Mouse (Mus musculus) neural tube, embryonic 15.5 days (tissue): ENCODE results near the gene Grn. TPM values are rescaled to one million over a fixed set of nuclear protein-coding genes. Genes with fewer than 3 reads are reported as not detected.

ENCODE experiments used
- ATAC-seq: fragments of 200-750 bp; cut with Nextera tagmentation; 2 replicates; pipeline ENCODE4 v1.8.0; 2017; ENCODE audit warnings: mild to moderate bottlenecking, moderate TSS enrichment, moderate library complexity; ENCODE audit not compliant: low FRiP score
- H3K27ac ChIP-seq: fragments of 300-500 bp; sonication (generic); replicated peaks from 2 replicates; pipeline ENCODE4 v1.5.1; 2015; ENCODE audit warnings: mild to moderate bottlenecking, inconsistent platforms
- H3K27me3 ChIP-seq: fragments of 300-500 bp; sonication (generic); replicated peaks from 2 replicates; pipeline ENCODE4 v1.6.1; 2015; ENCODE audit warnings: inconsistent platforms
- H3K36me3 ChIP-seq: fragments of 300-500 bp; sonication (generic); 2 replicates; pipeline ENCODE4 v1.6.1; 2015; ENCODE audit warnings: inconsistent platforms
- H3K4me1 ChIP-seq: fragments of 300-500 bp; sonication (generic); 2 replicates; pipeline ENCODE4 v1.6.1; 2015; ENCODE audit warnings: inconsistent platforms
- H3K4me2 ChIP-seq: fragments of 300-500 bp; sonication (generic); 2 replicates; pipeline ENCODE4 v1.6.1; 2015; ENCODE audit warnings: inconsistent platforms, mild to moderate bottlenecking, moderate library complexity
- H3K4me3 ChIP-seq: fragments of 300-500 bp; sonication (generic); replicated peaks from 2 replicates; pipeline ENCODE4 v1.5.1; 2015; ENCODE audit warnings: mild to moderate bottlenecking, inconsistent platforms
- H3K9ac ChIP-seq: fragments of 300-500 bp; sonication (generic); replicated peaks from 2 replicates; pipeline ENCODE4 v1.6.1; 2015; ENCODE audit warnings: mild to moderate bottlenecking, inconsistent platforms
- H3K9me3 ChIP-seq: fragments of 300-500 bp; sonication (generic); replicated peaks from 2 replicates; pipeline ENCODE4 v1.6.1; 2016; ENCODE audit warnings: inconsistent platforms
- WGBS: fragments of 180-500 bp; shearing (Covaris S2); methylation state at CpG from one replicate; pipeline ENCODE4 v1.1.7; 2015; ENCODE audit warnings: mixed read lengths; 5-methylcytosine and 5-hydroxymethylcytosine counted together
- polyA plus RNA-seq: library from polyadenylated mRNA; unstranded; fragments of >200 nt; fragmentation: Nextera tagmentation; extraction: Ambion mirVana; gene quantifications from 2 replicates; pipeline ENCODE4 v1.2.1, GENCODE M21; 2015

Grn gene
- polyA plus RNA-seq, 1 experiment from 2014 or later: 92.1 TPM

DNA sequence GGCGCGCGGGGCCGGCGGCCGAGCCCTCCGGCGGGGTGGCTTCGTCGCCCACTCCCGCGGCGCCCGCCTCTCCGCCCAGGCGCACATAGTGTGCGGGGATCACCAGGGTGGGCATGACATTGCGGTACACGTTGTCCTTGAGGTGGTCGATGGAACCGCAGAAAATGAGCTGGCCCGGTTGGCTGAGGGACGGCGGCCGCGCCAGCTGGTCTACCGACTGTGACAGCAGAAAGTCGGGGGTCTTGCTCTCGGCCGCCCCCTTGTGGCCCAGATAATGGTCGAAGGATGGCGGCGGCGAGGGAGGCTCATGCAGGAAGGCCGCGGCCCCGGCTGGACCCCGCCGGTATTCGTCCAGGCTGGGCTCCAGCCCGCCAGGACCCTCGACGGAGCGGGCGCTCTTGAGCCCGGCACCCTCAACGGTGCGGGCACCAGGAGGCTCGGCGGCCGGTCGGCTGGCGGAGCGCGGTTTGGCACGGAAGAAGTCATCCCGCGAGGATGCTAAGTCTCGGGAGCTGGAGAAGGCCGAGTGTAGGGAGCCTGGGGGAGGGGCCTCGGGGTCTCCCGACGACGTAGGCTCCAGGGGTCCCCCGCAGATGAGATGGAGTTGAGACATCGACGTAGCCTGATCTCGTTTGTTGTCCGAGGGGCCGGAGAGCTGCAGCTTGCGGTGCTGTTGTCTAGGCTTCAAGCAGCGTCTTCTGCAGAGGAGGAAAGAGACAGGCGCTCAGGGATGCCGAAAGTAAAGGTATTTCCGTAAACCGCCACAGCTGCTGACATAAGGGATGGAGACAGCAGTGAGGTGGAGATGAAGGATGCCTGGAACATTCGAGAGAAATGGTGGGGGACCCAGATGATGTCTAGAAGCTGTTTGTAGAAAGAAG, 8.3 kb downstream of the Grn start:
- Histone ChIP-seq H3K4me2 (peak overlapping the region; percentile 57), H3K9ac (peak overlapping the region; percentile 43; the same call in 1 of the 2 replicates), H3K27ac (peak overlapping the region; percentile 38), H3K9me3 (no peaks in the 10 kb centered on the region), H3K27me3 (no peaks in the 10 kb centered on the region), H3K4me3 (peak overlapping the region; percentile 33), H3K36me3 (peaks cover 76% of the 10 kb centered on the region), H3K4me1 (peaks cover 40% of the 10 kb centered on the region)
- 10% methylated on average over 77 of the region's 77 CpGs for WGBS
- 0 out of 2 replicates have a peak, but pooled peaks have one; percentile 9 for ATAC-seq

DNA sequence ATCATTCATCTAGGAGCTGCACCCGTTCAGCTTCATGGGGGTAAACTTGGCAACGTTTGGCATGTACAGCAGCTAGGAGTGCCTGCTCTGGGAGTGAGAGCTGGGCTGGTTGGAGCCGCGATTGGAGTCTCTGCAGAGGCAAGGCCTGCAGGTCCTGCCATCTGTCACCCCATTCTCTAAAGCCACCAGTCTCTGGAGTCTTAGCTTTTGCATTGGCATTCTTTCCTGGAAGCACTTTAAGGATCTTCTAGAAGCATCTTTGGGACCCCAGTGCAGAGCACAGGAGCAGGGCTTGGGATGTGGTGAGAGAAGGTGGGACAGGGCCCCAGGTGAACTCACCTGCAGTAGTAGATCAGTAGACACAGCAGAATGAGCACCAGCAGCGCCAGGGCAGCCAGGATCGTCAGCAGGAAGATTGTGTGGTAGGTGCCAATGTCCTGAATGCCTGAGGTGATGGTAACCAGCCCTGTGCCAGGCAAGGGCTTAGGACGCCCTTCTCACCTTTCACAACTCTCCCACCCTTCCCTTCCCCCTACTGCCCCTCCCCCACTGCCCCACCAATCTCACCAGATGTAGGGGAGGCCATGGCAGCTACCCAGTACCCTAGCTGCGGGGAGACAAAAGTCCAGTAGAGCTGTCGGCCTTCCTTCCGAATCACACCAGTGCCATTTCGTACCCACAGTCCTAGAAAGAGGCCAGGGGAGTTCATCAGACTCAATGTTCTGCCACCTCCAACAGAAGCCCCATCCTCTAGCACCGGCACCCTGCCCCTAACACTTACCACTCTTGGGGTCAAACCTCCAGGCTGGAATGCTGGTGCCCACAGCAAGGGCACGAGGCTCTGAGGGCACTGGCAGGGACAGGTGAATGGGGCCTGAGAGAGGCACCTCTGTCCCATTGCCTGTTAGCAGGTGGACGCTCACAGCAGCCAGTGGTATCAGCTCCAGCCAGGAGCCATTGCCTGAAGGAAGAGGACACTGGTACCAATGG, 9.3 kb downstream of the Grn start:
- Histone ChIP-seq H3K27me3 (no peaks in the 10 kb centered on the region), H3K9ac (no peak overlapping the region), H3K36me3 (peaks cover 77% of the 10 kb centered on the region), H3K27ac (no peak overlapping the region), H3K4me2 (no peak overlapping the region), H3K4me3 (no peak overlapping the region), H3K4me1 (peaks cover 40% of the 10 kb centered on the region), H3K9me3 (no peaks in the 10 kb centered on the region)
- no peak for ATAC-seq
- 73% methylated on average over 14 of the region's 14 CpGs for WGBS

DNA sequence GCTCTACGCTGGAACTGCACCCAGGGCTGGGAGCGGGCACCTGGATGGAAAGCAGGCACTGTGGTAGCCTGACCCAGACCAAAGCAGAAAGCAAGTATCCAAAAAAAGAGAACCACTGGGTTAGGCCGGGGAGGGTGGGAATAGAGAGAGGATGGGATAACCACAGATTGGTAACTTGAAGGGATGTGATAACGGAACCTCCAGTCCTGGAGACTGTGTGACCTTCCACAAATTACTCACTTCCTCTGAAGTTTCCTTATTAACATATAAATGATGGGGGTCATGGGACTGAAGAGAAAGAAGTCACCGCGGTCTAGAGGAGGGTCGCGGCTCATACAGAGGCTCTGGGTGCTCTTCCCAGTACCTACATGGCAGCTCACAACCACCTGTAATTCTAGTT, 10.1 kb downstream of the Grn start:
- H3K27me3 ChIP-seq: no peaks in the 10 kb centered on the region
- H3K9ac ChIP-seq: no peak overlapping the region
- H3K4me1 ChIP-seq: peaks cover 46% of the 10 kb centered on the region
- 81% methylated on average over 8 of the region's 8 CpGs for WGBS
- H3K4me2 ChIP-seq: no peak overlapping the region
- no peak for ATAC-seq
- no peak overlapping the region for H3K27ac ChIP-seq
- no peak overlapping the region for H3K4me3 ChIP-seq
- H3K9me3 ChIP-seq: no peaks in the 10 kb centered on the region
- peaks cover 69% of the 10 kb centered on the region for H3K36me3 ChIP-seq

DNA sequence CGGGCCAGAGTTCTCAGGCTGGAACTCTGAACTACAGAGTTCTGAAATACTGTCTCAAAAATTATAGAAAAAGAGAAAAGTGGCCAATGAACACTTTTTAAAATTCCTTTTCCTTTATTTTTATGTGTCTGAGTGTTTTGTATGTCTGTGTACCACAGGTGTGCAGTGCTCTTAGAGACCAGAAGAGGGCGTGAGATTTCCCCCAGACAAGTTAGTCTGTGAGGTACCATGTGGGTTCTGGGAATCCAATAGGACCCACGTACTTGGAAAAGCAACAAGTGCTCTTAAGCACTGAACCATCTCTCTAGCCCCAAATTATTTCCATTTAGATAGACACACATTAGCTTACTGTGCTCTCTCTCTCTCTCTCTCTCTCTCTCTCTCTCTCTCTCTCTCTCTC, 11.3 kb downstream of the Grn start:
- H3K9ac ChIP-seq: no peak overlapping the region
- 78% methylated on average over 3 of the region's 3 CpGs for WGBS

DNA sequence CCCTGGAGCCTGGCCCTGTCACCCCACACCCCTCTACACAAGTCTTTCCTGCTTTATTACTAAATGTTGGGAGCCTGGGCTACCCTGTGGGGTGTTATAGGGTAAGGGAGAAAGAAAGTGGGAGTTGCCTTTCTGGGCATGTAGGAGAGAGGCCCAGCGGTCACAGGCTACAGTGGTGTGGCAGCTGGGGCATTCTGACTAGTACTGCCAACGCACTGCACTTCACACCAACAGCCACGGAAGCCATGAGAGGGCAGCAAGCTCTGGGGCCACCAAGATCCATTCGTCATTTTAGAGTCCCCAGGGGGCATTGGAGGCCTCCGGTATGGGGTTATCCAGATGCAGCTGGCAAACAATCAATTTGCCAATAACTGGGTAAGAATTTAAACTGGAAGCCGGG, 12.0 kb downstream of the Grn start:
- 68% methylated on average over 6 of the region's 6 CpGs for WGBS
- H3K4me1 ChIP-seq: peaks cover 52% of the 10 kb centered on the region
- no peak overlapping the region for H3K27ac ChIP-seq
- H3K4me2 ChIP-seq: no peak overlapping the region
- no peak overlapping the region for H3K4me3 ChIP-seq
- H3K36me3 ChIP-seq: peaks cover 53% of the 10 kb centered on the region
- no peaks in the 10 kb centered on the region for H3K9me3 ChIP-seq
- no peak for ATAC-seq
- no peaks in the 10 kb centered on the region for H3K27me3 ChIP-seq
- no peak overlapping the region for H3K9ac ChIP-seq

More for the DNA sequence above, 11.3 kb downstream of the Grn start:
- H3K4me2 ChIP-seq: no peak overlapping the region
- no peak for ATAC-seq
- no peak overlapping the region for H3K4me3 ChIP-seq
- H3K36me3 ChIP-seq: peaks cover 58% of the 10 kb centered on the region
- H3K27ac ChIP-seq: no peak overlapping the region
- H3K9me3 ChIP-seq: no peaks in the 10 kb centered on the region
- peaks cover 54% of the 10 kb centered on the region for H3K4me1 ChIP-seq
- no peaks in the 10 kb centered on the region for H3K27me3 ChIP-seq

DNA sequence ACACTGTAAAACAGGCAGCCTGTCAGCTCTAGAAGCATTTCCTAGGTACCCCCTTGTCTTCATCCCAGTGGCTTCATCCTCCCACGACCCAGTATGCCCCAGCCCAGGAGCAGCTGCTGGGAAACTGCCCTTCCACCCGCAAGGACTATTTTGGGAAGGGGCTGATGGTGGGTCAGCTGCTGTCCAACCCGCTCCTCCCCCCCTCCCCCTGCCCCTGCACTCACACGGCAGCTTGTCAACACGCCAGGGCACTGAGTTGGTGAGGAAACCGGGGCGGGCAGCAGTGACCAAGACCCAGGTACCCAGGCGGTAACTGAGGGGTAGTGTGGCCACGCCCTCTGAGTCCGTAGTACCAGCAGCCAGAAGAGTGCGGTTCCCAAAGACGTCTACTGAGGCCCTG, 13.6 kb downstream of the Grn start:
- Histone ChIP-seq H3K9me3 (no peaks in the 10 kb centered on the region), H3K9ac (no peak overlapping the region), H3K4me3 (no peak overlapping the region), H3K36me3 (peaks cover 48% of the 10 kb centered on the region), H3K27me3 (no peaks in the 10 kb centered on the region), H3K27ac (no peak overlapping the region), H3K4me1 (peaks cover 48% of the 10 kb centered on the region), H3K4me2 (no peak overlapping the region)
- ATAC-seq: no peak
- WGBS: 63% methylated on average over 12 of the region's 12 CpGs

DNA sequence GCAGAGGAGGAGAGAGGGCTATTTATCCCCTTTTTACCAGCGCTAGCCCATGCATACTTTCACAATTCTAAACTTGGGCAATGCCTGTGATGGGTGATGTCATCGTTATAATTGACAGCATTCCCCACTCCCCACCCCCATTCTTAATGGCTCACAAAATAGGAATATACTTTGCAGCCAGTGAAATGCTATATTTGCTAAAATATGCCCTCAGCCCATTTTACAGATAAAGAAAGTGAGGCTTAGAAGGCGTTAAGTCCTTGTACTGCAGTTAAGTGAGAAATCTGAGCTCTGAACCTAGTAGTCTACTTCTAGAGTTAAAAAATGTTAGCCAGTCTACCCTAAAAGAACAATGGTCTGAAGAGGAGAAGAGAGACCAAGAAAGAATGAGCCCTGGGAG, 14.2 kb downstream of the Grn start:
- no peak for ATAC-seq
- WGBS: 80% methylated on average over 3 of the region's 3 CpGs

DNA sequence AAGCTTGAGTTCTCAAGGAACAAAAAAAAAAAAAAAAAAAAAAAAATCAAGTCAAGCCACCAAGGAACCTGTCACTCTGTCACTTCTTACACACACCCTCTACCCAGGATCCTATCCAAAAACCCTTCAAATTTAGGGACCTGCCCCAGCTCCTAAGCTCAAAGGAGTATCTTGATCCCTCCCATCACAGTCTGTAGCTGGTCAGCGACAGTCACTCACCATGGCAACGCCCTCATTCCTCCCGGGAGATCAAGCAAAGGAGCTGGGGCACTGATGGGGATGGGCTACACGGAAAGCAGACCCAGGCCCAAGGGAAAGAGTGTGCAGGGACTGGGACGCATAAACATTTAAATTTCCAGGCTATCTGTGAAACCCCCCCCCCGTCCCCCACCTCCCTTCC, 14.7 kb downstream of the Grn start:
- Histone ChIP-seq H3K9ac (no peak overlapping the region), H3K27ac (no peak overlapping the region), H3K4me2 (peak overlapping the region; percentile 87), H3K36me3 (peaks cover 37% of the 10 kb centered on the region), H3K9me3 (no peaks in the 10 kb centered on the region), H3K4me3 (peak overlapping the region; percentile 96), H3K4me1 (peaks cover 42% of the 10 kb centered on the region), H3K27me3 (no peaks in the 10 kb centered on the region)
- no peak for ATAC-seq
- WGBS: 5% methylated on average over 6 of the region's 6 CpGs

More for the DNA sequence above, 14.2 kb downstream of the Grn start:
- no peaks in the 10 kb centered on the region for H3K27me3 ChIP-seq
- H3K9ac ChIP-seq: no peak overlapping the region
- no peak overlapping the region for H3K27ac ChIP-seq
- H3K4me2 ChIP-seq: peak overlapping the region; percentile 87
- peaks cover 42% of the 10 kb centered on the region for H3K36me3 ChIP-seq
- H3K9me3 ChIP-seq: no peaks in the 10 kb centered on the region
- no peak overlapping the region for H3K4me3 ChIP-seq
- peaks cover 43% of the 10 kb centered on the region for H3K4me1 ChIP-seq

DNA sequence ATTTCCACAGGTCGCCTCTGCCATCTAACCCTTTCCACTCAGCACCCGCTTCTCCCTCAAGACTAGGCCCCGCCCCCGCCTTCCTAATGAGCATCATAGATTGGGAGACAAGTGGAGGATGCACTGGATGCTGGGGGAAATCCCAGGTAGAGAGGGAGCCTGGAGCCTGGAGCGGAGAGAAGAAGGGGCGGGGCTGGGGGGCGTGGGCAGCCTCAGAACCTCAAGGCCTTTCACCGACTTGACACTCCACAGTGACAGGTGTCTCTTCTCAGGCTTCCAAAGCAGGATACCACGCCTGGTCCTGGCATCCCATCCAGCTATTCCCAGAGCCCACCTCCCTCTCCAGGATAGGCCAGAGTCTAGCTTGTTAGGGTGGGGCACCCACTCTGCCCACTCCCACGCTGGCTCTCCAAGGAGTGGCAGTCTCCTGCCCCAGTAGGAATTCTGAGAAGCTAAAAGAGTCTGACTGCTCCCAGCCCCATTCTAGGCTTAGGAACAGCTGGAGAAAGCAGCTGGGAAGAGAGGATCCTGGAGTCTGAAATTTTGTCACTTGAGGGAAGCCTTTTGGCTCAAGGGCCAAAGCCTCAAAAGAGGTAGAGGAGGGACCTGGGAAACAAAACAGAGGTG, 15.3 kb downstream of the Grn start:
- Histone ChIP-seq H3K36me3 (peaks cover 31% of the 10 kb centered on the region), H3K27ac (peak overlapping the region; percentile 98), H3K4me2 (peak overlapping the region; percentile 87), H3K4me1 (peaks cover 42% of the 10 kb centered on the region), H3K9ac (peak overlapping the region; percentile 100), H3K4me3 (peak overlapping the region; percentile 96), H3K9me3 (no peaks in the 10 kb centered on the region), H3K27me3 (no peaks in the 10 kb centered on the region)
- no peak for ATAC-seq
- 14% methylated on average over 10 of the region's 10 CpGs for WGBS

DNA sequence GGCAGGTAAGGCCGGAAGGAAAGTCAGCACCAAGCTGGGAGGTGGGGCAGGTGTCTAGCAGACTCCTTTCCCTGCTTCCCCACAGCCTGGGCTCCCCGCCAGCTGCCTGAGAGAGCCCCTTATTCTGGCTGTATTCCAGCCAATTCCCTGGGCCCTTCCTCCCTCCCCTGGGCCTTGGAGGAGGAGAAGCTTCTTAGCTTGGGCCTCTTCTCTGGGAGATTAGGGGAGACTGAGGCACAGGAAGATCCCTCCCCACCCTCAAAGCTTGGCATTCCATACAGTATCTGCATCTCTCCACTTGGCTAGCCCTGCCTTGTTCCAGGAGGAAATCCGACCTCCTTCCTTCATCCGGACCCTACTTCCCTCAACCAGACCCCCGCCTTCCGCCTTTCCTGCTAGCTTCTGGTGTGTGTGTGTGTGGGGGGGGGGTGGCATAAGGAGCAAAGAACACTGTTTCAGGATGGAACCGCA, 15.8 kb downstream of the Grn start:
- peaks cover 26% of the 10 kb centered on the region for H3K36me3 ChIP-seq
- peak; percentile 21 for ATAC-seq
- peak overlapping the region; percentile 100 for H3K9ac ChIP-seq
- 0 out of 2 replicates have a peak, but pooled peaks cover under 1% of the 10 kb centered on the region for H3K27me3 ChIP-seq
- peak overlapping the region; percentile 96 for H3K4me3 ChIP-seq
- no peaks in the 10 kb centered on the region for H3K9me3 ChIP-seq
- peaks cover 42% of the 10 kb centered on the region for H3K4me1 ChIP-seq
- peak overlapping the region; percentile 98 for H3K27ac ChIP-seq
- H3K4me2 ChIP-seq: peak overlapping the region; percentile 87
- 10% methylated on average over 7 of the region's 7 CpGs for WGBS
